Mouse (Mus musculus) G1E (cell line): ENCODE data around the gene Man2a2.

ENCODE experiments used
- CTCF ChIP-seq: IDR thresholded peaks from 2 replicates; pipeline ENCODE4 v1.5.1; 2012; ENCODE audit warnings: low read depth, low read length, inconsistent platforms, mixed read lengths
- GATA1 ChIP-seq: IDR thresholded peaks from 2 replicates; pipeline ENCODE4 v1.6.1; 2012; ENCODE audit warnings: borderline replicate concordance, low read length, inconsistent platforms, mixed read lengths
- GATA2 ChIP-seq: IDR thresholded peaks from 2 replicates; pipeline ENCODE4 v1.6.1; 2012; ENCODE audit warnings: low read depth, low read length, inconsistent platforms, borderline replicate concordance
- POLR2AphosphoS5 ChIP-seq: IDR thresholded peaks from 2 replicates; pipeline ENCODE4 v1.6.1; 2012; ENCODE audit warnings: low read depth, low read length, inconsistent platforms; ENCODE audit not compliant: insufficient replicate concordance
- TAL1 ChIP-seq: conservative IDR thresholded peaks from 2 replicates; pipeline ENCODE4 v1.6.1; 2012; ENCODE audit warnings: low read depth, low read length, inconsistent platforms, mixed read lengths

DNA sequence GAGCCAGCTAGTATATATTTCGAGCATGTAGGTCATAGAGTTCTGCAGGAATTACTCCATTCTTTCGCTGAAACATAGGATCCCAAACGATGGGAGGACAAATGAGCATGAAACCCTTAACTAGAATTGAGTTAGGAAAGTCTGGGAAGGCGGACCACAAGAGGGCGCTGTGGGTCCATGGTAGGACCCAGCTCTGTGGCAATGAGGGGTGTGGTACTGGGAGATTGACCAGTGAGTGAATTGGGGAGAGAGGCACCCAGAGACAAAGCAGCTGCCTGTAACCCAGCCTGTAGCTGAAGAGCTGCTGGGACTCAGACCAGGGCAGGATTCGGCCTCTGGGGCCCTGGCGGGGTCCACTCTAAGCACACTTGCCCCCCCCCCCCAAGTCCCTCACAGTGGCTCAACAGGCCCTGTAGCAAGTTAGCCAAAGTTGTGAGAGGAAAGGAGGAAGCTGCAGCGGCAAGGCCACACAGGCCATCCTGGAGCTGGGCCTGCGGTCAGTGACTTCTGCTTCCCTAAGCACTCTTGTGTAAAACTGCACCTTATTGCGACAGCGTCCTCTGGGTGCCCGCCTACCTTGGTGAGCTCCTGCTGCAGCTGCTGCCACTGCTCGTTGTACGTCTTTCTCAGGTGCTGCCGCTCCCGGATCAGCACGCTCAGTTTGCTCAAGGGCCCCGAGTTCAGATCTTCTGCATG, 15.2 kb upstream of the Man2a2 start:
- peak; percentile 71 for TF ChIP-seq CTCF
- no peak for TF ChIP-seq TAL1
- no peak for TF ChIP-seq GATA1
- TF ChIP-seq POLR2AphosphoS5, result no peak
- no peak for TF ChIP-seq GATA2
